14 mouse cellular contexts compared by ENCODE assay signal in genomic region chr6:99319415-99320405, GRCm38 (mm10).
DNase-seq lines count a peak whose midpoint lies in the region; ATAC-seq and TF ChIP-seq lines count a peak whose summit lies in the region.
"Had no signal": no experiment of that assay in that cellular context is flagged by ENCODE, and none has a peak within 500 bp of the region (broad histone marks: within the 10 kb centered on the region; RNA-seq: fewer than 3 reads in every experiment).

No protein-coding gene starts in this region.

- no peak overlapping the region for H3K9ac ChIP-seq in liver, adult 2 months (ENCODE audit: low read depth, low read length)
- H3K9ac ChIP-seq in liver, embryonic 12.5 days = no peak overlapping the region
- H3K9ac ChIP-seq: hindbrain, embryonic 15.5 days had no signal

- 0 out of 2 replicates have a peak, but pooled peaks have one; percentile 9 for ATAC-seq in frontal cortex, adult (ENCODE audit: low TSS enrichment)
- no peak for ATAC-seq in liver, embryonic 12.5 days
- peak; percentile 46 to 57 for ATAC-seq in hematopoietic stem cell, adult 5-6 weeks (replicated peaks in 1 of 2; ENCODE audit: insufficient read depth in 1 of 2, low FRiP score in 2 of 2, low TSS enrichment in 1 of 2, low read depth in 1 of 2, poor library complexity in 2 of 2, severe bottlenecking in 2 of 2)
- no peak for ATAC-seq in inflammation-experienced regulatory T-cells, adult 6 months

- H3K9me3 ChIP-seq in liver, embryonic 12.5 days (replicated peaks) = no peaks in the 10 kb centered on the region
- H3K9me3 ChIP-seq: hindbrain, embryonic 15.5 days had no signal

- H3K27me3 ChIP-seq in liver, adult 2 months (ENCODE audit: control insufficient read depth, insufficient read depth, low read length) = no peaks in the 10 kb centered on the region
- H3K27me3 ChIP-seq in liver, embryonic 12.5 days (replicated peaks) = no peaks in the 10 kb centered on the region
- H3K27me3 ChIP-seq: hindbrain, embryonic 15.5 days had no signal

- H3K4me1 ChIP-seq in liver, adult 2 months (ENCODE audit: control insufficient read depth, insufficient read depth, low read length) = no peaks in the 10 kb centered on the region
- H3K4me1 ChIP-seq in liver, embryonic 12.5 days = no peaks in the 10 kb centered on the region

- TF ChIP-seq CTCF in liver, adult 2 months (IDR thresholded peaks at IDR 0.05; ENCODE audit: low read depth, low read length) = 0 out of 2 replicates have a peak, but pooled peaks have one; percentile 6

- no peak overlapping the region for H3K4me3 ChIP-seq in liver, adult 2 months (ENCODE audit: insufficient read depth, low read depth, low read length)
- H3K4me3 ChIP-seq in liver, embryonic 12.5 days = no peak overlapping the region
- H3K4me3 ChIP-seq: hindbrain, embryonic 15.5 days had no signal

- H3K79me2 ChIP-seq in liver, adult 2 months (ENCODE audit: control insufficient read depth, insufficient read depth, low read length) = peaks cover 16% of the 10 kb centered on the region; the same call in 1 of the 2 replicates

- TF ChIP-seq POLR2A in liver, adult 2 months (IDR thresholded peaks at IDR 0.05; ENCODE audit: extremely low read depth, insufficient read depth, low read length) = no peak

- WGBS in liver, adult 2 months = 92% methylated on average over 19 of the region's 19 CpGs
- WGBS in liver, embryonic 12.5 days (ENCODE audit: insufficient replicate concordance) = 79% methylated on average over 19 of the region's 19 CpGs

- no peak for DNase-seq in frontal cortex, postnatal 14 days (ENCODE audit: low spot score in 2 of 2)
- DNase-seq in liver, adult 2 months (ENCODE audit: extremely low read depth, low read depth, low spot score) = no peak
- DNase-seq in ZHBTc4 (ENCODE audit: low read depth, low spot score) = peak; percentile 29
- no peak for DNase-seq in heart, postnatal 4 days
- DNase-seq: cerebellum, postnatal 36 days; gastrocnemius, postnatal 14 days; kidney, postnatal 10 days had no signal

- no peak overlapping the region for H3K4me2 ChIP-seq in liver, embryonic 12.5 days
- H3K4me2 ChIP-seq: hindbrain, embryonic 15.5 days; liver, embryonic 11.5 days had no signal

- no peak overlapping the region for H3K27ac ChIP-seq in liver, adult 2 months (replicated peaks; ENCODE audit: insufficient read depth, low read depth, low read length)
- no peak overlapping the region for H3K27ac ChIP-seq in liver, embryonic 12.5 days
- H3K27ac ChIP-seq: hindbrain, embryonic 15.5 days; macrophage had no signal

- H3K36me3 ChIP-seq in liver, adult 2 months (ENCODE audit: control insufficient read depth, insufficient read depth, low read length) = no peaks in the 10 kb centered on the region
- no peaks in the 10 kb centered on the region for H3K36me3 ChIP-seq in liver, embryonic 12.5 days
- H3K36me3 ChIP-seq: hindbrain, embryonic 15.5 days had no signal

Comparison
In these comparisons a context has a peak if more than half of its experiments do, and no peak if none do; other contexts are left out.
1. ATAC-seq: peak in frontal cortex, adult (single experiment) and hematopoietic stem cell, adult 5-6 weeks (2 of 2); none in liver, embryonic 12.5 days (single experiment) and inflammation-experienced regulatory T-cells, adult 6 months (single experiment).